Mouse (Mus musculus) liver, embryonic 15.5 days (tissue): Measurements from ENCODE around the gene Zfp819. TPM values are rescaled to one million over a fixed set of nuclear protein-coding genes. Genes with fewer than 3 reads are reported as not detected.
A peak's percentile ranks its signal among the peaks of the same experiment; 100 is the strongest.

ENCODE experiments used
- ATAC-seq: fragments of 200-750 bp; cut with Nextera tagmentation; 2 replicates; pipeline ENCODE4 v1.8.0; 2017; ENCODE audit warnings: moderate number of reproducible peaks, mild to moderate bottlenecking, moderate library complexity; ENCODE audit not compliant: insufficient read depth
- H3K27ac ChIP-seq: fragments of 300-500 bp; sonication (generic); replicated peaks from 2 replicates; pipeline ENCODE4 v1.5.1; 2015; ENCODE audit warnings: mild to moderate bottlenecking, inconsistent platforms
- H3K27me3 ChIP-seq: fragments of 300-500 bp; sonication (generic); 2 replicates; pipeline ENCODE4 v1.6.1; 2015; ENCODE audit warnings: mild to moderate bottlenecking, inconsistent platforms
- H3K36me3 ChIP-seq: fragments of 300-500 bp; sonication (generic); replicated peaks from 2 replicates; pipeline ENCODE4 v1.6.1; 2015; ENCODE audit warnings: moderate library complexity, mild to moderate bottlenecking, inconsistent platforms
- H3K4me1 ChIP-seq: fragments of 300-500 bp; sonication (generic); replicated peaks from 2 replicates; pipeline ENCODE4 v1.6.1; 2015; ENCODE audit warnings: inconsistent platforms
- H3K4me2 ChIP-seq: fragments of 300-500 bp; sonication (generic); 2 replicates; pipeline ENCODE4 v1.6.1; 2015; ENCODE audit warnings: moderate library complexity, mild to moderate bottlenecking, inconsistent platforms
- H3K4me3 ChIP-seq: fragments of 300-500 bp; sonication (generic); replicated peaks from 2 replicates; pipeline ENCODE4 v1.5.1; 2015; ENCODE audit warnings: mild to moderate bottlenecking, inconsistent platforms
- H3K9ac ChIP-seq: fragments of 300-500 bp; sonication (generic); 2 replicates; pipeline ENCODE4 v1.6.1; 2015; ENCODE audit warnings: moderate library complexity, mild to moderate bottlenecking, inconsistent platforms
- H3K9me3 ChIP-seq: fragments of 300-500 bp; sonication (generic); replicated peaks from 2 replicates; pipeline ENCODE4 v1.6.1; 2016; ENCODE audit warnings: inconsistent platforms
- WGBS: fragments of 180-500 bp; shearing (Covaris S2); methylation state at CpG from one replicate; pipeline ENCODE4 v1.1.7; 2015; ENCODE audit warnings: mixed read lengths; ENCODE audit not compliant: insufficient replicate concordance; 5-methylcytosine and 5-hydroxymethylcytosine counted together
- polyA plus RNA-seq: library from polyadenylated mRNA; unstranded; fragments of >200 nt; fragmentation: Nextera tagmentation; extraction: Ambion mirVana; gene quantifications from 2 replicates; pipeline ENCODE4 v1.2.1, GENCODE M21; 2015

Gene Zfp819
- polyA plus RNA-seq = not detected in 2 replicates

- no peak for ATAC-seq
- Histone ChIP-seq H3K4me1 (peaks cover 8% of the 10 kb centered on the region), H3K27ac (no peak within 1 kb of the TSS), H3K27me3 (0 out of 2 replicates have a peak, but pooled peaks cover 5% of the 10 kb centered on the region), H3K36me3 (no peaks in the 10 kb centered on the region), H3K4me2 (peak within 1 kb of the TSS; percentile 58), H3K9me3 (no peaks in the 10 kb centered on the region), H3K9ac (no peak within 1 kb of the TSS), H3K4me3 (peak within 1 kb of the TSS; percentile 33)
- WGBS = 15% methylated on average over 41 of the region's 41 CpGs
Observed at GRCm38 (mm10) chr7:43606896-43607742, at the start of gene Zfp819. Gene Zfp819 (plus strand): TSS chr7:43607169.

- Histone ChIP-seq H3K36me3 (no peaks in the 10 kb centered on the region), H3K4me1 (0 out of 2 replicates have a peak, but pooled peaks cover 2% of the 10 kb centered on the region), H3K9ac (peak within 1 kb of the TSS; percentile 32; the same call in 1 of the 2 replicates), H3K27me3 (no peaks in the 10 kb centered on the region), H3K9me3 (no peaks in the 10 kb centered on the region), H3K4me2 (peak within 1 kb of the TSS; percentile 77), H3K4me3 (peak within 1 kb of the TSS; percentile 59), H3K27ac (0 out of 2 replicates have a peak within 1 kb of the TSS, but pooled peaks have one; percentile 41)
- under 1% methylated on average over 27 of the region's 27 CpGs for WGBS
- peak; percentile 60 for ATAC-seq
Observed at GRCm38 (mm10) chr7:43562006-43562633, 44.8 kb upstream of the Zfp819 start, which contains the start of gene Zfp658. Gene Zfp658 (plus strand): TSS chr7:43562256.

GRCm38 (mm10) chr7:43562651-43563070 is 44.3 kb upstream of the Zfp819 start:
- Histone ChIP-seq H3K4me1 (0 out of 2 replicates have a peak, but pooled peaks cover 2% of the 10 kb centered on the region), H3K36me3 (no peaks in the 10 kb centered on the region), H3K9ac (0 out of 2 replicates have a peak overlapping the region, but pooled peaks have one; percentile 32), H3K9me3 (no peaks in the 10 kb centered on the region), H3K4me3 (peak overlapping the region; percentile 59), H3K4me2 (peak overlapping the region; percentile 77), H3K27me3 (no peaks in the 10 kb centered on the region), H3K27ac (0 out of 2 replicates have a peak overlapping the region, but pooled peaks have one; percentile 41)
- no peak for ATAC-seq
- WGBS = under 1% methylated on average over 10 of the region's 10 CpGs

GRCm38 (mm10) chr7:43563300-43563699 is 43.7 kb upstream of the Zfp819 start:
- Histone ChIP-seq H3K4me1 (0 out of 2 replicates have a peak, but pooled peaks cover 2% of the 10 kb centered on the region), H3K9ac (no peak overlapping the region), H3K9me3 (no peaks in the 10 kb centered on the region), H3K27ac (no peak overlapping the region), H3K4me3 (no peak overlapping the region), H3K27me3 (no peaks in the 10 kb centered on the region), H3K36me3 (no peaks in the 10 kb centered on the region), H3K4me2 (peak overlapping the region; percentile 77)
- ATAC-seq = no peak
- WGBS = 31% methylated on average over 6 of the region's 6 CpGs

- H3K9ac ChIP-seq = no peak overlapping the region
- H3K4me1 ChIP-seq = no peaks in the 10 kb centered on the region
- no peak overlapping the region for H3K4me3 ChIP-seq
- no peaks in the 10 kb centered on the region for H3K27me3 ChIP-seq
- no peak overlapping the region for H3K27ac ChIP-seq
- ATAC-seq = no peak
- H3K9me3 ChIP-seq = no peaks in the 10 kb centered on the region
- H3K4me2 ChIP-seq = no peak overlapping the region
- WGBS = 56% methylated on average over 2 of the region's 2 CpGs
- H3K36me3 ChIP-seq = peaks cover 4% of the 10 kb centered on the region; the same call in 1 of the 2 replicates
Observed at GRCm38 (mm10) chr7:43571216-43571615, 35.8 kb upstream of the Zfp819 start.

- H3K9ac ChIP-seq = peak within 1 kb of the TSS; percentile 57
- peak; percentile 94 for ATAC-seq
- H3K27me3 ChIP-seq = no peaks in the 10 kb centered on the region
- no peaks in the 10 kb centered on the region for H3K9me3 ChIP-seq
- peaks cover 8% of the 10 kb centered on the region for H3K36me3 ChIP-seq
- H3K4me2 ChIP-seq = peak within 1 kb of the TSS; percentile 82
- peaks cover 16% of the 10 kb centered on the region for H3K4me1 ChIP-seq
- H3K4me3 ChIP-seq = peak within 1 kb of the TSS; percentile 71
- WGBS = under 1% methylated on average over 37 of the region's 37 CpGs
- peak within 1 kb of the TSS; percentile 76 for H3K27ac ChIP-seq
Observed at GRCm38 (mm10) chr7:43579440-43580171, 27.4 kb upstream of the Zfp819 start, which contains the start of gene Zfp719. Gene Zfp719 (plus strand): TSS chr7:43579610.

GRCm38 (mm10) chr7:43580526-43580925 is 26.4 kb upstream of the Zfp819 start:
- no peak for ATAC-seq
- H3K27ac ChIP-seq = no peak overlapping the region
- H3K36me3 ChIP-seq = peaks cover 15% of the 10 kb centered on the region
- H3K9ac ChIP-seq = 0 out of 2 replicates have a peak overlapping the region, but pooled peaks have one; percentile 57
- WGBS = 69% methylated on average over 5 of the region's 5 CpGs
- H3K4me3 ChIP-seq = peak overlapping the region; percentile 71
- peak overlapping the region; percentile 82 for H3K4me2 ChIP-seq
- no peaks in the 10 kb centered on the region for H3K27me3 ChIP-seq
- H3K4me1 ChIP-seq = peaks cover 16% of the 10 kb centered on the region
- H3K9me3 ChIP-seq = no peaks in the 10 kb centered on the region

- Histone ChIP-seq H3K4me1 (peaks cover 12% of the 10 kb centered on the region), H3K36me3 (peaks cover 55% of the 10 kb centered on the region), H3K27ac (no peak overlapping the region), H3K4me2 (no peak overlapping the region), H3K27me3 (no peaks in the 10 kb centered on the region), H3K9me3 (no peaks in the 10 kb centered on the region), H3K4me3 (no peak overlapping the region), H3K9ac (no peak overlapping the region)
- 69% methylated on average over 5 of the region's 5 CpGs for WGBS
- ATAC-seq = no peak
Observed at GRCm38 (mm10) chr7:43584790-43585189, 22.2 kb upstream of the Zfp819 start.

- no peaks in the 10 kb centered on the region for H3K27me3 ChIP-seq
- no peak overlapping the region for H3K27ac ChIP-seq
- H3K9ac ChIP-seq = no peak overlapping the region
- no peaks in the 10 kb centered on the region for H3K36me3 ChIP-seq
- no peak overlapping the region for H3K4me2 ChIP-seq
- no peak for ATAC-seq
- H3K9me3 ChIP-seq = no peaks in the 10 kb centered on the region
- no peaks in the 10 kb centered on the region for H3K4me1 ChIP-seq
- WGBS = 31% methylated on average over 5 of the region's 5 CpGs
- H3K4me3 ChIP-seq = no peak overlapping the region
Observed at GRCm38 (mm10) chr7:43601884-43602283, 5.1 kb upstream of the Zfp819 start.

- no peak for ATAC-seq
- H3K9me3 ChIP-seq = no peaks in the 10 kb centered on the region
- 0 out of 2 replicates have a peak, but pooled peaks cover 5% of the 10 kb centered on the region for H3K27me3 ChIP-seq
- peaks cover 8% of the 10 kb centered on the region for H3K4me1 ChIP-seq
- no peak overlapping the region for H3K9ac ChIP-seq
- 26% methylated on average over 5 of the region's 5 CpGs for WGBS
- no peak overlapping the region for H3K27ac ChIP-seq
- no peak overlapping the region for H3K4me3 ChIP-seq
- no peaks in the 10 kb centered on the region for H3K36me3 ChIP-seq
- H3K4me2 ChIP-seq = no peak overlapping the region
Observed at GRCm38 (mm10) chr7:43607743-43608287, 846 bp downstream of the Zfp819 start.
